Mouse (Mus musculus): ENCODE data around the gene Uso1.

- TF ChIP-seq CTCF (IDR thresholded peaks at IDR 0.05; ENCODE audit: low read depth) (no peak), EP300 (IDR thresholded peaks at IDR 0.05; ENCODE audit: low read depth) (no peak)
Measured at GRCm38 (mm10) chr5:92128570-92128969, 9.2 kb upstream of the Uso1 start.
